Mouse (Mus musculus) stomach, postnatal 0 days (tissue): ENCODE measurements at regions not wholly inside any gene's neighbourhood (a gene's known extent, or its start where the extent isn't known, plus 50 kb on each side); places are given as distances from the start of the nearest gene placed in this dataset.

Experiments used
- ATAC-seq: fragments of 200-750 bp; cut with Nextera tagmentation; 2 replicates; pipeline ENCODE4 v1.8.0; 2017; ENCODE audit not compliant: low FRiP score, low TSS enrichment
- DNase-seq: peaks from one replicate; pipeline ENCODE4 v3.0.0-alpha.2; 2016; ENCODE audit warnings: low spot score
- H3K27ac ChIP-seq: fragments of 300-500 bp; sonication (generic); replicated peaks from 2 replicates; pipeline ENCODE4 v1.5.1; 2014; ENCODE audit warnings: mild to moderate bottlenecking, control low read depth
- H3K27me3 ChIP-seq: fragments of 300-500 bp; sonication (generic); 2 replicates; pipeline ENCODE4 v1.6.1; 2014; ENCODE audit warnings: low read length; ENCODE audit not compliant: control insufficient read depth, insufficient read depth
- H3K36me3 ChIP-seq: fragments of 300-500 bp; sonication (generic); 2 replicates; pipeline ENCODE4 v1.6.1; 2014; ENCODE audit warnings: low read length, mixed read lengths; ENCODE audit not compliant: control insufficient read depth, insufficient read depth
- H3K4me1 ChIP-seq: fragments of 300-500 bp; sonication (generic); replicated peaks from 2 replicates; pipeline ENCODE4 v1.6.1; 2014; ENCODE audit warnings: antibody characterized with exemption; ENCODE audit not compliant: control insufficient read depth, insufficient read depth
- H3K4me2 ChIP-seq: fragments of 300-500 bp; sonication (generic); replicated peaks from 2 replicates; pipeline ENCODE4 v1.6.1; 2014; ENCODE audit warnings: low read depth, mild to moderate bottlenecking, control low read depth, moderate library complexity
- H3K4me3 ChIP-seq: fragments of 300-500 bp; sonication (generic); 2 replicates; pipeline ENCODE4 v1.5.1; 2014; ENCODE audit warnings: low read depth, low read length, control low read depth
- H3K9ac ChIP-seq: fragments of 300-500 bp; sonication (generic); 2 replicates; pipeline ENCODE4 v1.6.1; 2014; ENCODE audit warnings: mild to moderate bottlenecking, low read length, control low read depth, mixed read lengths
- H3K9me3 ChIP-seq: fragments of 300-500 bp; sonication (generic); 2 replicates; pipeline ENCODE4 v1.6.1; 2016; ENCODE audit warnings: low read length; ENCODE audit not compliant: control insufficient read depth
- CTCF ChIP-seq: IDR thresholded peaks from 2 replicates; pipeline ENCODE4 v1.5.1; 2016; ENCODE audit warnings: antibody characterized with exemption, low read depth, mild to moderate bottlenecking, moderate library complexity
- EP300 ChIP-seq: optimal IDR thresholded peaks from 2 replicates; pipeline ENCODE3; 2016; ENCODE audit warnings: antibody characterized with exemption
- WGBS: fragments of 180-500 bp; shearing (Covaris S2); extraction: QIAGEN DNeasy Blood & Tissue Kit; methylation state at CpG from one replicate; pipeline ENCODE4 v1.1.7; 2014; 5-methylcytosine and 5-hydroxymethylcytosine counted together

DNA sequence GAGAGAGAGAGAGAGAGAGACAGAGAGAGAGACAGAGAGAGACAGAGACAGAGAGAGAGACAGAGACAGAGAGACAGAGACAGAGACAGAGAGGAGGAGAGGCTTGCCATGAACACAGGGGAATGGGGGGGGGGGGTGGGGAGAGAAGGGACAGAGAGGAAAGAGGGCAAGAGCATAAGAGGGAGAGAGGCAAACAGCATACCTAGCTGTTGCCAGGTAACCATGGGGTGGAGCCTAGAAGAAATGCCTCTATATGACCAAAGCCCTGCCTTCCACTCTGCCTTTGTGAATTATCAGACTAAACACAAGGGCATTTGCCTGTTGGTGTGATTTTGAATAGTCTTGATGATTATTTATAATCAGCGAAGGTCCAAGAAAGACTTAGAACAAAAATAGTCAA is 332.2 kb downstream of the Galc start:
- no peak for TF ChIP-seq EP300
- no peak for TF ChIP-seq CTCF
- no peak overlapping the region for H3K9ac ChIP-seq
- H3K4me2 ChIP-seq: no peak overlapping the region
- H3K9me3 ChIP-seq: no peaks in the 10 kb centered on the region
- H3K27ac ChIP-seq: no peak overlapping the region
- no peaks in the 10 kb centered on the region for H3K36me3 ChIP-seq
- no peaks in the 10 kb centered on the region for H3K4me1 ChIP-seq
- 73% methylated on average over 1 of the region's 1 CpGs for WGBS
- ATAC-seq (no peak), DNase-seq (no peak)
- no peak overlapping the region for H3K4me3 ChIP-seq
- no peaks in the 10 kb centered on the region for H3K27me3 ChIP-seq

DNA sequence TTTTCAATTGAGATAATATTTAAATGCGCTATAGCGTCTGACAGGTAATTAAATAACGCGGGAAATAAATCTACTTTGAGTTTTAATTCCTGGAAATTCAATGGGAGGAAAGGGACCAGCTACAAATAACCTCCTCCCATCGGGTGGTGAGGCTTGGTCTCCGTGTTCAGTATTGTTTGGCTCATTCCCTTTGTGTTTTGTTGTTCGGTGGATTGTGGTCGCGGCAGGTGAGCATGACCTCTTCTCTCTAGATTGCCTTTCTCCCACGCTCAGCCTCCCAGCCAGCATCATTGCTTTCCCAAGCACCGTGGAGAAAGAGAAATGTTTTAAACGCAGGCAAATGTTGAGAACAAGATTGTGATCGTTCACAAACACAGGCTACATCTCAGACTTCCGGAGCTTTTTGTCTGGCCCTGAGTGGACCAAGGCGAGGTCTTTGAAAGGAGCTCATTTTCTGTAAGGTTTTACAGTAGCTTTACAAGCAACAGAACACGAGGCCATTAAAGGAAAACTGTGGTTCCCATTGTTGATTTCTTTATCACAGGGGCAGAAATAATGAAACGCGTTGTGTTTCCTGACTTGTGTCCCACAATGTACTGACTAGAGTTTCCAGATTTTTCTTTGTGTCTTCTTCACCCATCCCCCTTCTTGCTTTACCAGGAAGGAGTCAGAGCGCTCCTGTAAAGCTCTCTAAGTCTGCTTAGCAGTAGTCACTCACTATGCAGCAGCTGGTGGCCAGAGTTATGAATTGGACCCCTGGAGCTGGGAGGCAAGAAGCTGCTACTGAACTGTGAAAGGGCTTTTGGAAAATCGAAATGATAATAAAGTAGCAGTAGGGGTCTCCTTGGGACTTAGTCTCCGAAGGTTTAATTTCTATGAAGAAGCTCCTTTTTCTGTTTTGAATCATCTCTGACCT is 337.7 kb downstream of the Galc start:
- no peak for DNase-seq
- H3K27me3 ChIP-seq: no peaks in the 10 kb centered on the region
- no peak overlapping the region for H3K4me2 ChIP-seq
- no peak overlapping the region for H3K9ac ChIP-seq
- H3K4me3 ChIP-seq: no peak overlapping the region
- H3K9me3 ChIP-seq: no peaks in the 10 kb centered on the region
- no peak overlapping the region for H3K27ac ChIP-seq
- no peak for ATAC-seq
- H3K4me1 ChIP-seq: no peaks in the 10 kb centered on the region
- no peak for TF ChIP-seq CTCF
- no peak for TF ChIP-seq EP300
- no peaks in the 10 kb centered on the region for H3K36me3 ChIP-seq
- 69% methylated on average over 21 of the region's 21 CpGs for WGBS

DNA sequence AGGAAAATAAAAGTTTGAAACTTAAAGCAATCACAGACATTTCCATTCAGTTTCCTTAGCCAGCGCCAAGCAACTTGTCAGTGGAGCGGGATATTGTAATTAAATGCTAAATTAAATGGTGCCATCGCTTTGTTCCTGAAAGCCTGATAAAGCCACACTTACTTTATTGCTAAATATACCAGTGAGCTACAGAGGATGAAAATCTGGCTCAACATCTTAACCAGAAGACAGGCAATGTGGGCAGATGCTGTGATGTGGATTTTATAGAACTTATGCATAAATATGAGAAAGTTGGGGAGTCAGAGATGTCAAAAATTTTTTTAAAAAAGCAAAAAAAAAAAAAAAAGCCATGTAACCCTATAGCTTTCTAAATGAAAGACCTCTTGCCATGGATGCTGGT is 340.8 kb downstream of the Galc start:
- no peak overlapping the region for H3K27ac ChIP-seq
- no peak for TF ChIP-seq CTCF
- no peak for TF ChIP-seq EP300
- no peaks in the 10 kb centered on the region for H3K9me3 ChIP-seq
- DNase-seq: no peak
- no peak for ATAC-seq
- 95% methylated on average over 3 of the region's 3 CpGs for WGBS
- no peak overlapping the region for H3K4me3 ChIP-seq
- no peaks in the 10 kb centered on the region for H3K4me1 ChIP-seq
- no peak overlapping the region for H3K4me2 ChIP-seq
- H3K27me3 ChIP-seq: no peaks in the 10 kb centered on the region
- H3K36me3 ChIP-seq: no peaks in the 10 kb centered on the region
- H3K9ac ChIP-seq: no peak overlapping the region

DNA sequence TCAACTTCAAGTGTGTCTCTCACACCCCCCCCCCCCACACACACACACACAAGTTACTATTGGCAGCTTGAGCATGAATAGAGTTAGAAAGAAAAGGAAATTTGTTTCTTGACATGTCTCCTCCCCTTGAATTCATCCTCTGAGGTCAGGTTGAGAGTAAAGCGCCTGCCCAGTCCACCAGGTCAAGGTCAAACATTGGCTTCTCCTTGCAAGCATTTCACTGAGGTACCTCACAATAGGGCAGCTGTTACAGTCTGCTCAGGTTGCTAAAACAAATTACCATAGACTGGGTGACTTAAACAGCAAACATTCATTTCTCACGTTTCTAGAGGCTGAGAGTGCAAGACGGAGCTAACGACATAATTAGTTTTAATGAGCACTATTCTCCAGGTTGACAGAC is 344.2 kb downstream of the Galc start:
- no peaks in the 10 kb centered on the region for H3K27me3 ChIP-seq
- no peak overlapping the region for H3K4me3 ChIP-seq
- no peaks in the 10 kb centered on the region for H3K4me1 ChIP-seq
- ATAC-seq: no peak
- H3K9ac ChIP-seq: no peak overlapping the region
- TF ChIP-seq CTCF (no peak), EP300 (no peak)
- H3K4me2 ChIP-seq: no peak overlapping the region
- 80% methylated on average over 4 of the region's 4 CpGs for WGBS
- no peaks in the 10 kb centered on the region for H3K36me3 ChIP-seq
- no peaks in the 10 kb centered on the region for H3K9me3 ChIP-seq
- no peak overlapping the region for H3K27ac ChIP-seq
- no peak for DNase-seq

DNA sequence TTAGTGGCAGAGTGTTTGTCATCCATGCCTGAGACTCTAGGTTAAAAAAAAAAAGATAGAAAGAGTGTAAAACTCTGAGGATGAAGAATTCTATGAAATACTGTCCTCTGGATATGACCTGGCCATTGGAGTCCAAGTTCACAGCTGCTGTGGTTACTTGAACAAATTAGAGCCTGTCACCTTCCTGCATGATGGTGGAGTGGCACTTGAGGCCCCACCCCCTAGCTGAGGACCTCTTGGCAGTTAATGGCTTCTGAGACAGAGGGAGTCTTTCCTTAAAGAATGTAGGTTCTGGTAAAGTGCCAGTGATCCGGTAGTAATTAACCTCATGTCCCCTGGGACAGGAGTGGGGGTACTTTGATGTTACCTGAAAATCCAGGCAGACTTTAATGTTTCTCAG is 346.5 kb downstream of the Galc start:
- Histone ChIP-seq H3K4me2 (no peak overlapping the region), H3K4me1 (no peaks in the 10 kb centered on the region), H3K4me3 (no peak overlapping the region), H3K27me3 (no peaks in the 10 kb centered on the region), H3K27ac (no peak overlapping the region), H3K36me3 (no peaks in the 10 kb centered on the region), H3K9ac (no peak overlapping the region), H3K9me3 (no peaks in the 10 kb centered on the region)
- DNase-seq: no peak
- WGBS: 83% methylated on average over 1 of the region's 1 CpGs
- no peak for TF ChIP-seq CTCF
- no peak for TF ChIP-seq EP300
- ATAC-seq: no peak

DNA sequence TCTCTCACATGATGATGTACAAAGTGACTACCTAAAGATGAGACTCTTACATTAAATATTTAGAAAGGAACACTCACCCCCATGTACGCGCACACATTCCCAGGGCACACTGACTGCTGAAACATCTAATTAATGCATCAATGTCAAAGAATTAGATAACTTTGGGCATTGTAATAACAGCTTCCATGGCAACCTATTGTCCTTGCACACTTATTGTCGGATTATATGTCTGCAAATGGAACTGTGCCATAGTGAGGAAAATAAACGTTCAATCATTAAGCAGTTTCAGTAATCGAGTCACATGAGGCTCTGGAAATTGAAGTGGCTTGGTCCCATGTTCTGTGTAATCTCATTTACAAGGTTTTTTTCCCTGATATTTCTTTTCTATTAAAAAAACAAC is 360.0 kb downstream of the Galc start:
- TF ChIP-seq EP300 (no peak), CTCF (no peak)
- H3K36me3 ChIP-seq: no peaks in the 10 kb centered on the region
- DNase-seq (no peak), ATAC-seq (no peak)
- H3K9ac ChIP-seq: no peak overlapping the region
- H3K4me2 ChIP-seq: no peak overlapping the region
- no peaks in the 10 kb centered on the region for H3K4me1 ChIP-seq
- WGBS: 75% methylated on average over 5 of the region's 5 CpGs
- no peak overlapping the region for H3K27ac ChIP-seq
- no peaks in the 10 kb centered on the region for H3K27me3 ChIP-seq
- H3K9me3 ChIP-seq: no peaks in the 10 kb centered on the region
- no peak overlapping the region for H3K4me3 ChIP-seq
